Mouse (Mus musculus): ENCODE data around the gene Vegfa.

Vegfa gene

GRCm38 (mm10) chr17:46032257-46032991 is at the start of gene Vegfa:
Gene Vegfa, minus strand, starts transcription at chr17:46032369.
- DNase-seq (ENCODE audit: low read depth, low spot score), result peak; percentile 95

- DNase-seq (ENCODE audit: low read depth, low spot score), result no peak
These were observed 49.5 kb upstream of the Vegfa start for GRCm38 (mm10) chr17:46081657-46082056.

GRCm38 (mm10) chr17:46081042-46081441 is 48.9 kb upstream of the Vegfa start:
- DNase-seq (ENCODE audit: low read depth, low spot score), result no peak

- DNase-seq (ENCODE audit: low read depth, low spot score), result no peak
These were observed 48.2 kb upstream of the Vegfa start for GRCm38 (mm10) chr17:46080388-46080787.

GRCm38 (mm10) chr17:46079037-46079436 is 46.9 kb upstream of the Vegfa start:
- no peak for DNase-seq (ENCODE audit: low read depth, low spot score)

- DNase-seq (ENCODE audit: low read depth, low spot score), result no peak
These were observed 45.9 kb upstream of the Vegfa start for GRCm38 (mm10) chr17:46077921-46078534.

- DNase-seq (ENCODE audit: low read depth, low spot score), result no peak
These were observed 44.0 kb upstream of the Vegfa start for GRCm38 (mm10) chr17:46076260-46076551.

GRCm38 (mm10) chr17:46075551-46076259 is 43.5 kb upstream of the Vegfa start:
- DNase-seq (ENCODE audit: low read depth, low spot score), result no peak

- peak; percentile 82 for DNase-seq (ENCODE audit: low read depth, low spot score)
These were observed 42.9 kb upstream of the Vegfa start for GRCm38 (mm10) chr17:46075116-46075485.

GRCm38 (mm10) chr17:46074398-46075115 is 42.4 kb upstream of the Vegfa start:
- DNase-seq (ENCODE audit: low read depth, low spot score), result peak; percentile 9

- peak; percentile 67 for DNase-seq (ENCODE audit: low read depth, low spot score)
These were observed 41.6 kb upstream of the Vegfa start for GRCm38 (mm10) chr17:46073730-46074301.

- DNase-seq (ENCODE audit: low read depth, low spot score), result no peak
These were observed 39.4 kb upstream of the Vegfa start for GRCm38 (mm10) chr17:46071531-46071930.

- DNase-seq (ENCODE audit: low read depth, low spot score), result no peak
These were observed 37.9 kb upstream of the Vegfa start for GRCm38 (mm10) chr17:46070046-46070445.

GRCm38 (mm10) chr17:46063974-46064312 is 31.8 kb upstream of the Vegfa start:
- no peak for DNase-seq (ENCODE audit: low read depth, low spot score)

- no peak for DNase-seq (ENCODE audit: low read depth, low spot score)
These were observed 31.3 kb upstream of the Vegfa start for GRCm38 (mm10) chr17:46063283-46063973.

- no peak for DNase-seq (ENCODE audit: low read depth, low spot score)
These were observed 28.1 kb upstream of the Vegfa start for GRCm38 (mm10) chr17:46060253-46060652.

GRCm38 (mm10) chr17:46059226-46059825 is 27.2 kb upstream of the Vegfa start:
- DNase-seq (ENCODE audit: low read depth, low spot score), result no peak

GRCm38 (mm10) chr17:46056288-46056687 is 24.1 kb upstream of the Vegfa start:
- DNase-seq (ENCODE audit: low read depth, low spot score), result no peak

- DNase-seq (ENCODE audit: low read depth, low spot score), result no peak
These were observed 23.6 kb upstream of the Vegfa start for GRCm38 (mm10) chr17:46055736-46056135.

GRCm38 (mm10) chr17:46053291-46053842 is 21.2 kb upstream of the Vegfa start:
- no peak for DNase-seq (ENCODE audit: low read depth, low spot score)

GRCm38 (mm10) chr17:46052146-46052545 is 20.0 kb upstream of the Vegfa start:
- DNase-seq (ENCODE audit: low read depth, low spot score), result no peak

Measured in A20 (cell line).